Mouse (Mus musculus) kidney, postnatal 0 days (tissue): ENCODE measurements at regions not wholly inside any gene's neighbourhood (a gene's known extent, or its start where the extent isn't known, plus 50 kb on each side); places are given as distances from the start of the nearest gene placed in this dataset.

Source experiments
- ATAC-seq: fragments of 200-750 bp; cut with Nextera tagmentation; replicated peaks from 2 replicates; pipeline ENCODE4 v1.8.0; 2017; ENCODE audit warnings: low read depth, moderate number of reproducible peaks, moderate TSS enrichment, moderate library complexity; ENCODE audit not compliant: low FRiP score
- DNase-seq: peaks from one replicate; pipeline ENCODE4 v3.0.0-alpha.2; 2016; ENCODE audit warnings: low spot score
- H3K27ac ChIP-seq: fragments of 300-500 bp; sonication (generic); 2 replicates; pipeline ENCODE4 v1.5.1; 2014; ENCODE audit warnings: mild to moderate bottlenecking
- H3K27me3 ChIP-seq: fragments of 300-500 bp; sonication (generic); 2 replicates; pipeline ENCODE4 v1.6.1; 2014; ENCODE audit warnings: low read length, mixed read lengths; ENCODE audit not compliant: insufficient read depth
- H3K36me3 ChIP-seq: fragments of 300-500 bp; sonication (generic); 2 replicates; pipeline ENCODE4 v1.6.1; 2014; ENCODE audit warnings: low read length, mixed read lengths; ENCODE audit not compliant: insufficient read depth
- H3K4me1 ChIP-seq: fragments of 300-500 bp; sonication (generic); replicated peaks from 2 replicates; pipeline ENCODE4 v1.6.1; 2014; ENCODE audit warnings: antibody characterized with exemption, low read length, mixed read lengths; ENCODE audit not compliant: insufficient read depth
- H3K4me2 ChIP-seq: fragments of 300-500 bp; sonication (generic); 2 replicates; pipeline ENCODE4 v1.6.1; 2014; ENCODE audit warnings: mild to moderate bottlenecking, low read length, moderate library complexity, mixed read lengths
- H3K4me3 ChIP-seq: fragments of 300-500 bp; sonication (generic); replicated peaks from 2 replicates; pipeline ENCODE4 v1.5.1; 2014; ENCODE audit warnings: low read depth, low read length
- H3K9ac ChIP-seq: fragments of 300-500 bp; sonication (generic); 2 replicates; pipeline ENCODE4 v1.6.1; 2014; ENCODE audit warnings: low read depth, low read length
- H3K9me3 ChIP-seq: fragments of 300-500 bp; sonication (generic); replicated peaks from 2 replicates; pipeline ENCODE4 v1.6.1; 2016; ENCODE audit warnings: low read length, inconsistent platforms, mixed read lengths
- CTCF ChIP-seq: IDR thresholded peaks from 2 replicates; pipeline ENCODE4 v1.5.1; 2016; ENCODE audit warnings: antibody characterized with exemption, low read depth, mild to moderate bottlenecking, moderate library complexity
- WGBS: fragments of 180-500 bp; shearing (Covaris S2); extraction: QIAGEN DNeasy Blood & Tissue Kit; methylation state at CpG from one replicate; pipeline ENCODE4 v1.1.7; 2014; 5-methylcytosine and 5-hydroxymethylcytosine counted together

- H3K4me1 ChIP-seq: peaks cover 20% of the 10 kb centered on the region
- no peak for ATAC-seq
- 66% methylated on average over 10 of the region's 10 CpGs for WGBS
These were observed 206.1 kb upstream of the Serp2 start for GRCm38 (mm10) chr14:76762777-76763176.

GRCm38 (mm10) chr14:76761691-76762090 is 205.0 kb upstream of the Serp2 start:
- H3K27ac ChIP-seq: no peak overlapping the region
- H3K27me3 ChIP-seq: no peaks in the 10 kb centered on the region
- no peak for ATAC-seq
- 96% methylated on average over 11 of the region's 11 CpGs for WGBS
- TF ChIP-seq CTCF: no peak
- DNase-seq: no peak
- no peak overlapping the region for H3K4me2 ChIP-seq
- no peak overlapping the region for H3K9ac ChIP-seq
- no peak overlapping the region for H3K4me3 ChIP-seq
- no peaks in the 10 kb centered on the region for H3K36me3 ChIP-seq
- peaks cover 20% of the 10 kb centered on the region for H3K4me1 ChIP-seq
- no peaks in the 10 kb centered on the region for H3K9me3 ChIP-seq

More at GRCm38 (mm10) chr14:76762777-76763176, 206.1 kb upstream of the Serp2 start:
- Histone ChIP-seq H3K36me3 (no peaks in the 10 kb centered on the region), H3K27ac (no peak overlapping the region), H3K4me2 (no peak overlapping the region), H3K27me3 (no peaks in the 10 kb centered on the region), H3K9ac (no peak overlapping the region), H3K4me3 (no peak overlapping the region), H3K9me3 (no peaks in the 10 kb centered on the region)
- no peak for DNase-seq
- no peak for TF ChIP-seq CTCF

GRCm38 (mm10) chr14:76761274-76761673 is 204.6 kb upstream of the Serp2 start:
- Histone ChIP-seq H3K4me2 (no peak overlapping the region), H3K27me3 (no peaks in the 10 kb centered on the region), H3K4me1 (peaks cover 20% of the 10 kb centered on the region), H3K4me3 (no peak overlapping the region), H3K9ac (no peak overlapping the region), H3K36me3 (no peaks in the 10 kb centered on the region), H3K27ac (no peak overlapping the region), H3K9me3 (no peaks in the 10 kb centered on the region)
- DNase-seq (no peak), ATAC-seq (no peak)
- TF ChIP-seq CTCF: no peak
- 83% methylated on average over 4 of the region's 4 CpGs for WGBS

- H3K36me3 ChIP-seq: no peaks in the 10 kb centered on the region
- H3K9ac ChIP-seq: no peak overlapping the region
- TF ChIP-seq CTCF: no peak
- no peak overlapping the region for H3K27ac ChIP-seq
- no peaks in the 10 kb centered on the region for H3K27me3 ChIP-seq
- H3K4me1 ChIP-seq: peaks cover 20% of the 10 kb centered on the region
- H3K9me3 ChIP-seq: no peaks in the 10 kb centered on the region
- ATAC-seq: no peak
- H3K4me3 ChIP-seq: no peak overlapping the region
- DNase-seq: no peak
- no peak overlapping the region for H3K4me2 ChIP-seq
- 81% methylated on average over 13 of the region's 13 CpGs for WGBS
These were observed 203.9 kb upstream of the Serp2 start for GRCm38 (mm10) chr14:76760509-76761023.

- no peak for ATAC-seq
- WGBS: 86% methylated on average over 4 of the region's 4 CpGs
- Histone ChIP-seq H3K27ac (no peak overlapping the region), H3K36me3 (no peaks in the 10 kb centered on the region), H3K9me3 (no peaks in the 10 kb centered on the region), H3K4me1 (peaks cover 8% of the 10 kb centered on the region; the same call in 1 of the 2 replicates), H3K4me3 (no peak overlapping the region), H3K27me3 (no peaks in the 10 kb centered on the region), H3K4me2 (no peak overlapping the region), H3K9ac (no peak overlapping the region)
- DNase-seq: no peak
- TF ChIP-seq CTCF: no peak
These were observed 202.7 kb upstream of the Serp2 start for GRCm38 (mm10) chr14:76759377-76759776.

GRCm38 (mm10) chr14:76758589-76758988 is 201.9 kb upstream of the Serp2 start:
- DNase-seq: no peak
- 0 out of 2 replicates have a peak, but pooled peaks cover under 1% of the 10 kb centered on the region for H3K4me1 ChIP-seq
- no peaks in the 10 kb centered on the region for H3K9me3 ChIP-seq
- H3K4me3 ChIP-seq: no peak overlapping the region
- no peak for TF ChIP-seq CTCF
- ATAC-seq: no peak
- no peaks in the 10 kb centered on the region for H3K27me3 ChIP-seq
- no peak overlapping the region for H3K9ac ChIP-seq
- 89% methylated on average over 1 of the region's 1 CpGs for WGBS
- H3K27ac ChIP-seq: no peak overlapping the region
- no peaks in the 10 kb centered on the region for H3K36me3 ChIP-seq
- no peak overlapping the region for H3K4me2 ChIP-seq
